Mouse (Mus musculus) C2C12 (cell line): ENCODE measurements at regions not wholly inside any gene's neighbourhood (a gene's known extent, or its start where the extent isn't known, plus 50 kb on each side); places are given as distances from the start of the nearest gene placed in this dataset.

ENCODE experiments used
- CTCF ChIP-seq: IDR thresholded peaks from one replicate; pipeline ENCODE4 v1.5.1; 2011; ENCODE audit not compliant: control insufficient read depth, insufficient read depth, insufficient read length
- FOSL1 ChIP-seq: IDR thresholded peaks from one replicate; pipeline ENCODE4 v1.8.0; 2011; ENCODE audit warnings: mild to moderate bottlenecking, low read length; ENCODE audit not compliant: poor library complexity, insufficient read depth, severe bottlenecking
- MAX ChIP-seq: IDR thresholded peaks from one replicate; pipeline ENCODE4 v1.6.1; 2011; ENCODE audit warnings: mild to moderate bottlenecking, control low read depth
- MYOD1 ChIP-seq: IDR thresholded peaks from one replicate; pipeline ENCODE4 v1.6.1; 2011; ENCODE audit warnings: low read depth; ENCODE audit not compliant: control insufficient read depth, insufficient read length
- MYOG ChIP-seq: IDR thresholded peaks from one replicate; pipeline ENCODE4 v1.6.1; 2011; ENCODE audit not compliant: control insufficient read depth, insufficient read length; ENCODE audit errors: extremely low read depth
- USF1 ChIP-seq: IDR thresholded peaks from one replicate; pipeline ENCODE4 v1.6.1; 2011; ENCODE audit warnings: low read depth, mild to moderate bottlenecking, control low read depth, moderate library complexity

- TF ChIP-seq CTCF = no peak
- TF ChIP-seq MYOG = no peak
- TF ChIP-seq MAX = no peak
- no peak for TF ChIP-seq FOSL1
- no peak for TF ChIP-seq USF1
- no peak for TF ChIP-seq MYOD1
Observed at GRCm38 (mm10) chr4:105648820-105649446, 140.7 kb upstream of the Gm12728 start.
